Mouse (Mus musculus) erythroblast, embryonic 14.5 days (primary cell): Measurements from ENCODE around the gene Zdhhc8.

ENCODE experiments used
- GATA1 ChIP-seq: IDR thresholded peaks from 2 replicates; pipeline ENCODE4 v1.6.1; 2012; ENCODE audit warnings: low read length, inconsistent platforms, mixed read lengths
- TAL1 ChIP-seq: IDR thresholded peaks from 3 replicates; pipeline ENCODE4 v1.6.1; 2012; ENCODE audit warnings: low read length, inconsistent platforms, mixed read lengths

DNA sequence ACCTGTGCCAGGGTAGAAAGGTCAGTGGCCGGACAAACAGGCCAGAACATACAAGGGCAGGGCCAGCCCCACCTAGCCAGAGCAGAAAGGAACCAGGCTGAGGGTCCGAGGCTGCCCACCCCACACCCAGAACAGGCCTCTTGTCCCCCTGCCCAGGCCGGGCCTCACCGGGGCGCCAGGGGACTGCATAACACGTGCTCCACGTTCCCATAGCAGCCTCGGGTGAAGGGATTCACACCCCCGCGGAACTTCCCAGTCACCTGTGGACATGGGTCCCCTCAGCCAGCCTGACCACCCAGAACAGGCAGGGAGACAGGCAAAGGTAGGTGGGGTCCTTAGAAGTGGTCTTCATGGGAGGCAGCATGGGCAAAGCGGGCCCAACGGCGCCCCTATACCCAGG lies 7.7 kb downstream of the Zdhhc8 start:
- no peak for TF ChIP-seq GATA1
- no peak for TF ChIP-seq TAL1
